Mouse (Mus musculus) limb, embryonic 14.5 days (tissue): ENCODE results near the gene AC124502.3. TPM values are rescaled to one million over a fixed set of nuclear protein-coding genes. Genes with fewer than 3 reads are reported as not detected.

ENCODE experiments used
- ATAC-seq: fragments of 200-750 bp; cut with Nextera tagmentation; 2 replicates; pipeline ENCODE4 v1.8.0; 2017; ENCODE audit warnings: low read depth, moderate number of reproducible peaks, moderate TSS enrichment; ENCODE audit not compliant: low FRiP score
- DNase-seq: peaks from one replicate; pipeline ENCODE4 v3.0.0-alpha.2; 2015; ENCODE audit warnings: low spot score
- H3K27ac ChIP-seq: fragments of 300-500 bp; sonication (generic); replicated peaks from 2 replicates; pipeline ENCODE4 v1.5.1; 2014; ENCODE audit warnings: low read depth, mild to moderate bottlenecking, low read length, moderate library complexity, mixed read lengths
- H3K27me3 ChIP-seq: fragments of 300-500 bp; sonication (generic); 2 replicates; pipeline ENCODE4 v1.6.1; 2014; ENCODE audit warnings: low read length, mixed read lengths; ENCODE audit not compliant: control insufficient read depth, insufficient read depth
- H3K36me3 ChIP-seq: fragments of 300-500 bp; sonication (generic); 2 replicates; pipeline ENCODE4 v1.6.1; 2014; ENCODE audit warnings: mild to moderate bottlenecking, low read length, moderate library complexity, mixed read lengths; ENCODE audit not compliant: control insufficient read depth, insufficient read depth
- H3K4me1 ChIP-seq: fragments of 300-500 bp; sonication (generic); 2 replicates; pipeline ENCODE4 v1.6.1; 2014; ENCODE audit warnings: antibody characterized with exemption, low read length, mixed read lengths; ENCODE audit not compliant: control insufficient read depth, insufficient read depth
- H3K4me2 ChIP-seq: fragments of 300-500 bp; sonication (generic); replicated peaks from 2 replicates; pipeline ENCODE4 v1.6.1; 2014; ENCODE audit warnings: low read depth, mild to moderate bottlenecking, low read length, moderate library complexity; ENCODE audit not compliant: severe bottlenecking
- H3K4me3 ChIP-seq: fragments of 300-500 bp; sonication (generic); replicated peaks from 2 replicates; pipeline ENCODE4 v1.5.1; 2014; ENCODE audit warnings: low read length
- H3K9ac ChIP-seq: fragments of 300-500 bp; sonication (generic); 2 replicates; pipeline ENCODE4 v1.6.1; 2014; ENCODE audit warnings: mild to moderate bottlenecking, low read depth, low read length, moderate library complexity; ENCODE audit not compliant: severe bottlenecking
- H3K9me3 ChIP-seq: fragments of 300-500 bp; sonication (generic); 2 replicates; pipeline ENCODE4 v1.6.1; 2016; ENCODE audit warnings: low read length; ENCODE audit not compliant: control insufficient read depth
- POLR2A ChIP-seq: fragments of 200-500 bp; IDR thresholded peaks from 2 replicates; pipeline ENCODE4 v1.8.0; 2012; ENCODE audit warnings: inconsistent platforms, mild to moderate bottlenecking, moderate library complexity, borderline replicate concordance; ENCODE audit not compliant: insufficient read depth, insufficient read length; ENCODE audit errors: extremely low read depth
- WGBS: fragments of 180-500 bp; shearing (Covaris S2); extraction: QIAGEN DNeasy Blood & Tissue Kit; methylation state at CpG from one replicate; pipeline ENCODE4 v1.1.7; 2014; 5-methylcytosine and 5-hydroxymethylcytosine counted together
- polyA plus RNA-seq, 2 experiments: library from polyadenylated mRNA; depleted of rRNA in 1 of 2; stranded (reverse) in 1 of 2; unstranded in 1 of 2; fragments of >200 nt; fragmentation: Nextera tagmentation in 1 of 2; extraction: Ambion mirVana in 1 of 2; gene quantifications; 2 replicates each; pipeline versions ENCODE4 v1.2.1 to v1.2.3; 2012 to 2014

The AC124502.3 gene
- polyA plus RNA-seq, 2 experiments: 1.7 to 2.5 TPM

DNA sequence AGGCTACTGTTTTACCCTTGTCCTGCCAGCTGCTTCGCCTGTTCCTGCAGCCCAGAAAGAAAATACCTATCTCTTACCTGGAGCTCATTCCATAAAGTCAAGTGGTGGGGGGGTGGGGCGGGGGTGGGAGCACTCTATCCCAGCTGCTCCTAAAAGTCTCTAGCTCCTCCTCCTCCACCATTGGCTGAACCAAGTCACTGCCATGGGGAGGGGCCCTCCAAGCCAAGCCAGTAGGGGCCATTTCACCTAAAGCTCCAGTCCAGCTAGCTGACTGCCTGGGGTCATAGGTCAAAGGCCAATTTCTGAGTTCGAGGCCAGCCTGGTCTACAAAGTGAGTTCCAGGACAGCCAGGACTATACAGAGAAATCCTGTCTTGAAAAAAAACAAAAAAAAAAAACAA, 6.0 kb upstream of the AC124502.3 start:
- TF ChIP-seq POLR2A: no peak
- no peak overlapping the region for H3K4me2 ChIP-seq
- WGBS: 76% methylated on average over 3 of the region's 3 CpGs
- peaks cover 23% of the 10 kb centered on the region for H3K36me3 ChIP-seq
- H3K27me3 ChIP-seq: no peaks in the 10 kb centered on the region
- ATAC-seq (no peak), DNase-seq (no peak)
- H3K9ac ChIP-seq: no peak overlapping the region
- no peaks in the 10 kb centered on the region for H3K4me1 ChIP-seq
- no peaks in the 10 kb centered on the region for H3K9me3 ChIP-seq
- H3K4me3 ChIP-seq: no peak overlapping the region
- no peak overlapping the region for H3K27ac ChIP-seq

DNA sequence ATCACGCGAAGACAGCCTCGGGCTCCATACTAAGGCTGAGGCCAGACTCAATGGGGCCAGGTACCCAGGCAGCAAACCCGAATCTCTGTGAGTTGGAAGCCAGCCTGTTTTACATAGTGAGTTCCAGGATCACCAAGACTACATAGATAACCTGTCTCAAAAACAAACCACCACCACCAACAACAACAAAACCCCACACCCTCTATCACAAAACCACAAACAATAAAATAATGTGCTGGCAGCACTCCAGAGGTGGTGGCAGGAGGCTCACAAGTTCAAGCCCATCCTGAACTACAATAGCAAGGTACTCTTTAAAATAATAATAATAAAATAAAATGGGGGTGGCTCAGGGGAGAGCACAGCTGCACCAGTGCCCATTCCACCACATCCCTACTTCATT, 2.1 kb upstream of the AC124502.3 start:
- Histone ChIP-seq H3K9ac (no peak overlapping the region), H3K9me3 (no peaks in the 10 kb centered on the region), H3K4me3 (no peak overlapping the region), H3K27ac (no peak overlapping the region), H3K4me1 (peaks cover 17% of the 10 kb centered on the region), H3K27me3 (no peaks in the 10 kb centered on the region), H3K36me3 (peaks cover 5% of the 10 kb centered on the region), H3K4me2 (no peak overlapping the region)
- no peak for ATAC-seq
- no peak for TF ChIP-seq POLR2A
- no peak for DNase-seq
- 89% methylated on average over 4 of the region's 4 CpGs for WGBS

DNA sequence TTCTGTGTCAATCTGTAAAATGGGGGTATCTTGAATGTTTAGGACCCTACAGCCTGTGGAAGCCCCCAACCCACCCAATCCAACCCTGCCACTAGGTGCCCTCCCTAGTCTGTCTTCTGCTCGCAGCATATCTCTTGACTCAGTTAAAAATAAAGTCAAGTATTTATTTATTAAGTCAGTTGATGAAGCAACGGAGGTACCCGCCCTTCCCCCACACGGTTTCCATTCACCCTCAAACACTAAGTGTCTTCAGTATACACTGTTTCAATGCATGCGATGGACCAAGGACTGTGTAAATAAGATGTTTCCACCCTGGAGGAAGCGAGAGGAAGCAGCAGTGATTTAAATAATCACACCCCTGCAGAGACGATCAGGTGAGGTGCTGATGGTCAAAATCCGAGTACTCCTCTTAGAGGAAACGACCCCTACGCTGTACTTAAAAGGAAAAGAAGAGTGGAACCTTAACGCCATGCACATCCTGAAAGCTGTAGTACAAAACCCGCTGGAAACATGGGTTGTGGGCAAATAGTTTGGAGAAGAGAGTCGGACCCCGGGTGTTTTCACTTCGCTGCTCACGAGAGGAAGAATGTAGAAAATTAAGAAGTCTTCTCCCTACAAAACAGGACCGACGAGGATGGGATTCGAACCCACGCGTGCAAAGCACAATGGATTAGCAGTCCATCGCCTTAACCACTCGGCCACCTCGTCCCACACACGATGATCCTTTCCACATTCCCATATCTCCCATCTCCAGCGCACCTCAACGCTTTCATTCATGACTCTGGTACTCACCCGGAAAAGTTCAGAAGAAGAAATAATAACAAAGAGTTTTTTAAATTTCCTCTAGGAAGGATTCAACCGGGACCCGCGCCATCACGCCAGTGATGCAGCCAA, 766 bp upstream of the AC124502.3 start:
- ATAC-seq: peak; percentile 68
- Histone ChIP-seq H3K27me3 (no peaks in the 10 kb centered on the region), H3K9ac (peak overlapping the region; percentile 86), H3K4me3 (peak overlapping the region; percentile 78), H3K4me2 (peak overlapping the region; percentile 98), H3K9me3 (no peaks in the 10 kb centered on the region), H3K27ac (peak overlapping the region; percentile 82), H3K36me3 (no peaks in the 10 kb centered on the region), H3K4me1 (peaks cover 22% of the 10 kb centered on the region)
- 6% methylated on average over 32 of the region's 32 CpGs for WGBS
- no peak for TF ChIP-seq POLR2A
- DNase-seq: peak; percentile 90

DNA sequence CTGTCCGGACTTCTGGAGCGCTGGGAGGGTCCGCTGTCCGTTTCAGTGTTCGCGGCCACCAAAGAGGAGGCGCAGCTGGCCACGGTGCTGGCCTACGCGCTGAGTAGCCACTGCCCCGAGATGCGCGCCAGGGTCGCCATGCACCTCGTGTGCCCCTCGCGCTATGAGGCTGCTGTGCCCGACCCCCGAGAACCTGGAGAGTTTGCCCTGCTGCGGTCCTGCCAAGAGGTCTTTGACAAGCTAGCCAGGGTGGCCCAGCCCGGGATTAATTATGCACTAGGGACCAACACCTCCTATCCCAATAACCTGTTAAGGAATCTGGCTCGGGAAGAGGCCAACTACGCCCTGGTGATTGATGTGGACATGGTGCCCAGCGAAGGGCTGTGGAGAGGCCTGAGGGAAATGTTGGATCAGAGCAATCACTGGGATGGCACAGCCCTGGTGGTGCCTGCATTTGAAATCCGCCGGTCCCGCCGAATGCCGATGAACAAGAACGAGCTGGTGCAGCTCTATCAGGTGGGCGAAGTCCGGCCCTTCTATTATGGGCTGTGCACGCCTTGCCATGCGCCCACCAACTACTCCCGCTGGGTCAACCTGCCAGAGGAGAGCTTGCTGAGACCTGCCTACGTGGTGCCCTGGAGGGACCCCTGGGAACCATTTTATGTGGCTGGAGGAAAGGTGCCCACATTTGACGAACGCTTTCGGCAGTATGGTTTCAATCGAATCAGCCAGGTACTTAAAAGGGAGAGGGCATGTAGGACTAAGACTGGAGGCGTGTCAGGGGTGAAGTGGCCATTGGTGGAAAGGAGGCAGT, 817 bp downstream of the AC124502.3 start:
- TF ChIP-seq POLR2A: no peak
- H3K36me3 ChIP-seq: no peaks in the 10 kb centered on the region
- H3K4me2 ChIP-seq: peak overlapping the region; percentile 98
- H3K4me1 ChIP-seq: peaks cover 22% of the 10 kb centered on the region
- no peaks in the 10 kb centered on the region for H3K27me3 ChIP-seq
- DNase-seq (no peak), ATAC-seq (no peak)
- H3K27ac ChIP-seq: no peak overlapping the region
- peak overlapping the region; percentile 86 for H3K9ac ChIP-seq
- H3K4me3 ChIP-seq: peak overlapping the region; percentile 78
- no peaks in the 10 kb centered on the region for H3K9me3 ChIP-seq
- WGBS: 7% methylated on average over 41 of the region's 41 CpGs

DNA sequence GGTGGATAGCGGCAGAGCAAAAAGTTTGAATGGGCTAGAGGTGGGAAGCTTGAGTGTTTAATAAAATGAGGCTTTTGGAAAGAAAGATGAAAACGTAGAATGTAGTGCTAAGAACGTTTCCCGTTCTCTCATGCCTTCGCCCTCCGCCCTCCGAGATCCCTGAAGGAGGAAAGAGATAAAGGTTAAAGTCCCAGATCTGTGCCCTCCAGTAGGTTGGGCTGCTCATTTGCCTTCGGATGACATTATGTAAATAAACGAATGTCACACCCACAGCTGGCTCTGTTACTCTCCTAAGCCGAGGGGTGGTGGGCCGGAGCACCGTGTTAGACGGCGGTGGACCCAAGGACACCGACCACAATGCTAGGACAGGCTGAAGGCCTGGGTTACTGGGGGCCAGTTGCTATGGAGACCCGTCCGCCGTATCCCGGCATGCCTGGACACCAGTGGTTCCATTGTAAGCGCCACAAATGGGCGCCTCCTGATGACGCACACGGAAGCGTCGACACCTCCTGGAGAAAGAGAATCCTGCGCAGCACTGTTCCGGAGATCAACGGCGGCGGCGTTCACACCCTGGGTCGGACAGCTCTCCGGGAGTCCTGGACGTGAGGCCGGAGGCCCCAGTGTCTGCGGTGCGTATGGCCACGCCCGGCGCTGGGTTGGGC, 2.3 kb downstream of the AC124502.3 start, which contains the start of gene Brms1:
Gene Brms1 (plus strand): TSS at position 493 of the 662 bp plus-strand sequence.
- no peak for TF ChIP-seq POLR2A
- peak within 1 kb of the TSS; percentile 78 for H3K4me3 ChIP-seq
- peak within 1 kb of the TSS; percentile 86 for H3K9ac ChIP-seq
- peak within 1 kb of the TSS; percentile 98 for H3K4me2 ChIP-seq
- DNase-seq: peak; percentile 94
- 0 out of 2 replicates have a peak within 1 kb of the TSS, but pooled peaks have one; percentile 43 for H3K27ac ChIP-seq
- H3K27me3 ChIP-seq: no peaks in the 10 kb centered on the region
- 8% methylated on average over 40 of the region's 40 CpGs for whole genome bisulfite sequencing
- no peaks in the 10 kb centered on the region for H3K36me3 ChIP-seq
- no peaks in the 10 kb centered on the region for H3K9me3 ChIP-seq
- ATAC-seq: peak; percentile 75
- H3K4me1 ChIP-seq: peaks cover 22% of the 10 kb centered on the region
